Mouse (Mus musculus): Measurements from ENCODE around the gene Triap1. TPM values are rescaled to one million over a fixed set of nuclear protein-coding genes. Genes with fewer than 3 reads are reported as not detected.

Triap1 gene
- polyA plus RNA-seq, 1 experiment from 2014 or later: 49.6 TPM

DNA sequence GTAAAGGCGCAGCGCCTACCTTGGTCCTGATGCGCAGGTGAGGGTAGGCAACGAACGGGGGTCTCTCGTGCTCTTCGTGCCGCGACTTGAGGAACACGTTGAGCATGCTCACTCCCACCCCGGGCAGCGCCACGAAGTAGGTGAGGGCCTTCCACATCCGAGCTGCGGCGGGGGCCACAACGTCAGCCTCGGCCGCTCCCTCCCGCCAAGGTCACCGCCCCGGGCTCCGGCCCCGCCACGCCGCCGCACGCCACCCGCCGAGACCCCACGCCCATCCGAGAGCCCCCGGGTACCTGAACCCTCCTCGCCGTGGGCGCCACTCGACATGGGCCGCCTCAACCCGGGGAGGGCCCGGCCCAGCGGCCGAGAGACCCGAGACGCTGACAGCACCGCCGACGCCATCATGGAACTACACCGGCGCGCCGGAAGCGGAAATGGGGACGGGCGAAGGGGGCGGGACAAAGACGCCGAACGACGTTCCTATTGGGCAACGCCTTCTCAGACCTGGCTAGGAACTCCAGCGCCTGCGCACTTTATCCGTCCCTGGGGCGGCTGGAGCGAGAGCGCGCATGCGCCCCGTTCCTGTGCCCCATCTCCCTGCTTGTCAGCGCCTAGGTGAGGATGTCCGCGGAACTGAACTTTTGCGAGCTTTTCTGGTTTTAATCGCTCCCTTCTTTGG lies 7.7 kb downstream of the Triap1 start, which contains the start of gene Cox6a1:
Gene Cox6a1 (minus strand): TSS at position 436 of the 679 bp plus-strand sequence.
- peaks cover 18% of the 10 kb centered on the region for H3K36me3 ChIP-seq (replicated peaks)
- peak within 1 kb of the TSS; percentile 88 for H3K4me3 ChIP-seq
- no peaks in the 10 kb centered on the region for H3K27me3 ChIP-seq (replicated peaks)
- H3K27ac ChIP-seq: peak within 1 kb of the TSS; percentile 83
- peak; percentile 92 for ATAC-seq (replicated peaks)
- under 1% methylated on average over 67 of the region's 74 CpGs for WGBS
- peaks cover 24% of the 10 kb centered on the region for H3K4me1 ChIP-seq
- peak within 1 kb of the TSS; percentile 86 for H3K4me2 ChIP-seq
- peak within 1 kb of the TSS; percentile 79 for H3K9ac ChIP-seq
- H3K9me3 ChIP-seq: no peaks in the 10 kb centered on the region

DNA sequence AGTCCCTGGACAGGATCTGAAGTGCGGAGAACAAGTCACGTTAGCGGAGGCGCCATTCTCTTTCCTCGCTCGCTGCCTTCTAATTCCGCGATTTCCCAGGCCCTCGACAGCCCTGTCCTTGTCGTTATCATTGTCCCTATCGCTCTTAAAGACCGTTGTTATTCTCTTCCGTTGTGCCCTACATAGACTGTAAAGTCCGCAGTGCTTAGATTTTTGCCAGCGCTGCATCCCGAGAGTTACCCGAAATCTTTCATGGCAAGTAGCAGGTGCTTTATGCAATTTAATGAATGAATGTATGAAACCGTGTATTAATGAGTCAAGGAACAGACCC lies 8.2 kb downstream of the Triap1 start:
- ATAC-seq (replicated peaks): peak; percentile 53
- under 1% methylated on average over 18 of the region's 18 CpGs for WGBS

DNA sequence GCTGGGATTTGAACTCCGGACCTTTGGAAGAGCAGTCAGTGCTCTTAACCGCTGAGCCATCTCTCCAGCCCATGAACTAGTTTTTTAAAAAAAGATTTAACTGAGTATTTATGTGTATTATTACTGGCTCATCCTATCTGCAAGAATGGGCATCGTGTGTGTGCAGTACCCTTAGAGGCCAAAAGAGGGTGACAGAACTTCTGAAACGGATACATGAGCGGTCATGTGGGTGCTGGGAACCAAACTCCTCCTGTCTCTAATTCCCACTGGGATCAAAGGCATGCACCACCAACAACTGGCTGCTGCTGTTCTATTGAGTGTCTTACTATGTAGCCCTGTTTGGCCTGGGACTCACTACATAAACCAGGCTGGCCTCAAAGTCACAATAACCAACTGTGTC lies 10.3 kb downstream of the Triap1 start:
- no peak overlapping the region for H3K9ac ChIP-seq
- WGBS: 77% methylated on average over 5 of the region's 5 CpGs
- no peak overlapping the region for H3K27ac ChIP-seq
- H3K27me3 ChIP-seq (replicated peaks): no peaks in the 10 kb centered on the region
- H3K4me3 ChIP-seq: no peak overlapping the region
- H3K4me1 ChIP-seq: peaks cover 21% of the 10 kb centered on the region
- H3K4me2 ChIP-seq: no peak overlapping the region
- H3K36me3 ChIP-seq (replicated peaks): no peaks in the 10 kb centered on the region
- ATAC-seq (replicated peaks): no peak
- H3K9me3 ChIP-seq: no peaks in the 10 kb centered on the region

More for the DNA sequence above, 8.2 kb downstream of the Triap1 start:
- no peaks in the 10 kb centered on the region for H3K9me3 ChIP-seq
- H3K4me1 ChIP-seq: peaks cover 24% of the 10 kb centered on the region
- peak overlapping the region; percentile 62 for H3K4me2 ChIP-seq
- peak overlapping the region; percentile 56 for H3K9ac ChIP-seq
- H3K4me3 ChIP-seq: peak overlapping the region; percentile 88
- no peaks in the 10 kb centered on the region for H3K27me3 ChIP-seq (replicated peaks)
- H3K27ac ChIP-seq: peak overlapping the region; percentile 83
- H3K36me3 ChIP-seq (replicated peaks): peaks cover 14% of the 10 kb centered on the region

DNA sequence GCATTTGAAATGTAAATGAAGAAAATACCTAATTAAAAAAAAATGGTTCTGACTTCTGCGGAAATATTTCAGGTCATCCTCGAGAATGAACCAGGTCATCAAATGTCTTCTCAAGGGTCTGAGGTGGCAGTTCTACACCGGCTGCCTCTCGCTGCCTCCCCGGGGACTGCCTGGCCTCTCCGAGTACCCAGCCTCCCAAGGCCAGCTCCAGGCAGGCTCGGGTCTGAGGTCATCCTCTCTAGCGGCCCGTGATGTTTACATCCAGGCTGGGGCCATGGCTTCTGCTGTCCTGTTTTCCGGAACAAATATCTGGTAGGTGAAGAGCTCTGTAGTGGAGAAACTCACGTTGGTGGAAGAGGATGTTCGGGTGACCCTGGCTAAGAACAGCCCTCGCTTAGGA lies 14.0 kb downstream of the Triap1 start:
- no peaks in the 10 kb centered on the region for H3K36me3 ChIP-seq (replicated peaks)
- 61% methylated on average over 13 of the region's 13 CpGs for whole genome bisulfite sequencing
- H3K27me3 ChIP-seq (replicated peaks): no peaks in the 10 kb centered on the region
- no peak overlapping the region for H3K4me2 ChIP-seq
- ATAC-seq (replicated peaks): no peak
- no peaks in the 10 kb centered on the region for H3K4me1 ChIP-seq
- no peaks in the 10 kb centered on the region for H3K9me3 ChIP-seq
- no peak overlapping the region for H3K4me3 ChIP-seq
- H3K9ac ChIP-seq: no peak overlapping the region
- no peak overlapping the region for H3K27ac ChIP-seq

DNA sequence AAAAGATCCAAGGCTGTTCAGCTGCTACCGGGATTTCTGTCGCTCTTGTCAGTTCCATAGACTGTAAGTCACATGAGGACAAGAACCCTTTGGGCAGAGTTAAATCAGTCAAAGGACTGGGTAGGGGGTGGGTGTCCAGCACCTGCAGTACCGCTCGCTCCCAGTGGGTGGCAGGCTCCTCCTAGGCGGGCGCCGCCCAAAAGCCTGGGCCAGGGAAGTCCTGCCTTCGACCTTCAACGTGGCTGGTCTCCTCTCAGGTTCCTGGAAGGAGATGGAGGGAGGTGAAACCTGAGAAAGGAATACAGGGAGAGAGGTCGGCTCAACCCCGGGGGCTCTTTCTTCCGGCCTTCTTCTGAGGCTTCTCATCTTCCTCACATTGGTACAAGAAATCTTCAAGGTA lies 17.8 kb downstream of the Triap1 start:
- no peak for ATAC-seq (replicated peaks)
- H3K9ac ChIP-seq: no peak overlapping the region
- no peaks in the 10 kb centered on the region for H3K9me3 ChIP-seq
- H3K36me3 ChIP-seq (replicated peaks): no peaks in the 10 kb centered on the region
- no peak overlapping the region for H3K4me2 ChIP-seq
- H3K4me1 ChIP-seq: no peaks in the 10 kb centered on the region
- H3K27me3 ChIP-seq (replicated peaks): no peaks in the 10 kb centered on the region
- no peak overlapping the region for H3K27ac ChIP-seq
- no peak overlapping the region for H3K4me3 ChIP-seq
- WGBS: 5% methylated on average over 12 of the region's 12 CpGs

DNA sequence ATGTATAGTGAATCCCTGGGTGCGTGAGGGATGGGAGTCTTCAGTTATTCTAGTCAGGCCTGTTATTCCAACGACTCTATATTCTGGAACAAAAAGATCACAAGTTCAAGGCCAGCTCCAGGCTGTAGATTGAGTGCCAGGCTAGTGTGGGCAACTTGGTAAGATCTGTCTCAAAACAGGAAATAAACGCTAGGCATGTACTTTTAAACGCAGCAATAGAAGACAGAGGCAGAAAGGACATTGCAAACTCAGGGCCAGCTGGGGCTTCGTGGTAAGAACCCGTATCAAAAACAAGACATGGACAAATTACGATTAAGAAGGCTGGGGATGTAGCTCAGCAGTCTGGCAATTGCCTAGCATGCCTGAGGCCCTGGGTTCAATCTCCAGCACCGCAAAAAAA lies 18.4 kb downstream of the Triap1 start:
- Histone ChIP-seq H3K4me2 (no peak overlapping the region), H3K9ac (no peak overlapping the region), H3K27me3 (replicated peaks) (no peaks in the 10 kb centered on the region), H3K36me3 (replicated peaks) (no peaks in the 10 kb centered on the region), H3K9me3 (no peaks in the 10 kb centered on the region), H3K4me1 (no peaks in the 10 kb centered on the region), H3K4me3 (no peak overlapping the region), H3K27ac (no peak overlapping the region)
- ATAC-seq (replicated peaks): no peak
- WGBS: 90% methylated on average over 8 of the region's 8 CpGs

DNA sequence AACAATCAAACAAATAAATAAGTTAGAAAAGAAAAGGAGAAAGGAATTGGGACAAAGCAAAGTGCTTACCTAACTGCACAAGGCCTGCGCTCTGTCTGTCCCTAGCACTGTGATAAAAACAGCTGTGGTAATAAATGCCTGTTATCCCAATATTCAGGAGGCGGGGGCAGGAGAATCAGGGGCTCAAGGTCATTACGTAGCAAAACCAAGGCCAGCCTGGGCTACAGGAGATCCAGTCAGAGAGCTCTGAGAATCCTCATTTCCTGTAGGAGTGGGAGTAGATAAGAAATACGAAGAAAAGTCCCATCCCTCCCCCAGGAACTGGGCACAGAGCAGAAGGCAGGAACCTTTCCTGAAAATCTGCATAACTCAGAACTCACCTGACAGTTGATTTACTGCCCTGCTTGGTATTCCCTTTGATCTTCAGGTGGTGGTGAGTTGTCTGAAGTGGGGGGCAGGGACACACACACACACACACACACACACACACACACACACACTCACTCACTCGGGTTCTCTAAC lies 18.9 kb downstream of the Triap1 start:
- Histone ChIP-seq H3K36me3 (replicated peaks) (no peaks in the 10 kb centered on the region), H3K4me3 (no peak overlapping the region), H3K27ac (no peak overlapping the region), H3K4me1 (no peaks in the 10 kb centered on the region), H3K27me3 (replicated peaks) (no peaks in the 10 kb centered on the region), H3K9me3 (no peaks in the 10 kb centered on the region), H3K4me2 (no peak overlapping the region), H3K9ac (no peak overlapping the region)
- WGBS: 64% methylated on average over 5 of the region's 5 CpGs
- no peak for ATAC-seq (replicated peaks)

DNA sequence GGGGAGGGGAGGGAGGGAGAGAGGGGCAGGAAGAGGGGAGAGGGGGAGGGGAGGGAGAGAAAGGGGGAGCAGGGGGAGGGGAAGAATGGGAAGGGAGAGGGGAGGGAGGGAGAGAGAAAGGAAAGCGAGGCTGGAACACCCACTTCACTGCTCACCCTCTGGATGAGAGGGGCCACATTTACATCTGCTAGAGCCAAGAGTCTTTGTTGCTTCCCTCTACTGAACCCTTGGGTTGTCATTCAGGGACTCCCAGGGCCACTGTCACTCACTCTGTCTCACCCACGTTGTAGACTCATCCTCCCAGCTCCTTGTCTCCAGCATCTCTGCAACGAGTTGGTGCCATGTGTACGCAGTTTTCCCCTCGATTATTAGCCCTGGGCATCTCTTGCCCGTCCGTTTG lies 21.2 kb downstream of the Triap1 start:
- H3K9me3 ChIP-seq: no peaks in the 10 kb centered on the region
- ATAC-seq (replicated peaks): no peak
- H3K4me3 ChIP-seq: no peak overlapping the region
- H3K4me2 ChIP-seq: no peak overlapping the region
- H3K27me3 ChIP-seq (replicated peaks): no peaks in the 10 kb centered on the region
- H3K4me1 ChIP-seq: no peaks in the 10 kb centered on the region
- WGBS: 38% methylated on average over 7 of the region's 7 CpGs
- no peak overlapping the region for H3K27ac ChIP-seq
- no peak overlapping the region for H3K9ac ChIP-seq
- no peaks in the 10 kb centered on the region for H3K36me3 ChIP-seq (replicated peaks)

DNA sequence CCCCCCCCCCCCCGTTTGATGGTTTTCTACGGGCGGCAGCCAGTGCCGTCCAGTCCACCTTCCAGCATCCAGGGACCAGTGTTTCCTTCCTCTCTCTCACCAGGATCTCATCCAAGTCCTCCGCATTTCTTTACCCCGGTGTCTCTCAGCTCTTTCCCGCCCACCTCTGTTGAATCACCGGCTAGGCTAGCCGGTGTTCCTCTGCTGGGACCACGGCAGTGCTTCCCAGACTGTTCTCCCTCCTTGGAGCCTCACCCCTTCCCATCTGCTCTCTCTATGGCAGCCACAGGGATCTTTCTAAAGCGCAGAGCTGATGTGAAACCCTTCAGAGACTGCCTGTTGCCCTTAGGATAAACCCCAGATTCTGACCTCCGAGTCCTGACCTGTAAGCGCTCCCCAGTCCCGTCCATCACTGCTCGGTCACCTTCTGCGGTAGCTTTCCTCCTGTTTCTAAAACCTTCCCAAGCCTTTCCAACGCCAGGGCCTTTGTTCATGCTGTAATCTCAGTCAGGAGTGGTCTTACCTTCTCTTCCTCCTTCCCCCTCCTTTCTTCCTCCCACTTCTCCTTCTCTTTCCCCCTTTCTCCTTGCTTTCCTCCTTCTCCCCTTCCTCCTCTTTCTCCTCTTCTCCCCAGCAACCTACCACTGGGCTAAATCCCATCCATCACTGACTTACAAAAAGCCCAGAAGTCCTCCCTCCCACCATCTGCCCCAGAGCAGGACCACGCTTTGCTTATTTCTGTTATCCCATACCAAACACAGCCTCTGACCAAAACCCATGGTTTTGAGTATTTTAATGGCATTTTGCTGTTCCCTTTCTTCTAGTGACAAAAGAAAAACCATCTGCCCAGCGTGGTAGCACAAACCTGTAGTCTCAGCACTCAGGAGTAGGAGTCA lies 22.0 kb downstream of the Triap1 start:
- H3K4me2 ChIP-seq: no peak overlapping the region
- no peak overlapping the region for H3K27ac ChIP-seq
- H3K9me3 ChIP-seq: no peaks in the 10 kb centered on the region
- no peak overlapping the region for H3K4me3 ChIP-seq
- H3K4me1 ChIP-seq: no peaks in the 10 kb centered on the region
- no peaks in the 10 kb centered on the region for H3K27me3 ChIP-seq (replicated peaks)
- H3K9ac ChIP-seq: no peak overlapping the region
- no peak for ATAC-seq (replicated peaks)
- WGBS: 21% methylated on average over 19 of the region's 19 CpGs
- H3K36me3 ChIP-seq (replicated peaks): no peaks in the 10 kb centered on the region

DNA sequence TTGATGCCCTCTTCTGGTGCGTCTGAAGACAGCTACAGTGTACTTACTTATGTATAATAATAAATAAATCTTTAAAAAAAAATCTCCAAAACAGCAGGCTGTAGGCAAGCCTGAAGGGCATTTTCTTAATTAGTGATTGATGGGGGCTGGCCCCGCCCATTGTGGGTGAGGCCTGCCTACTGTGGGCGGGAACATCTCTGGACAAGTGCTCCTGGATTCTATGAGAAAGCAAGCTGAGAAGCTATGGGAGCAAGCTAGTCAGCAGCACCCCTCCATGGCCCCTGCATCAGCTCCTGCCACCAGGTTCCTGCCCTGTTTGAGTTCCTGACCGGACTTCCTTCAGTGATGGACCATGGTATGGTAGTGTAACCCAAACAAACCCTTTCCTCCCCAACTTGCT lies 23.8 kb downstream of the Triap1 start:
- no peak for ATAC-seq (replicated peaks)
- no peak overlapping the region for H3K4me3 ChIP-seq
- H3K9me3 ChIP-seq: no peaks in the 10 kb centered on the region
- no peak overlapping the region for H3K4me2 ChIP-seq
- H3K27ac ChIP-seq: no peak overlapping the region
- H3K9ac ChIP-seq: no peak overlapping the region
- H3K36me3 ChIP-seq (replicated peaks): no peaks in the 10 kb centered on the region
- WGBS: 91% methylated on average over 4 of the region's 4 CpGs
- no peaks in the 10 kb centered on the region for H3K27me3 ChIP-seq (replicated peaks)
- H3K4me1 ChIP-seq: no peaks in the 10 kb centered on the region

DNA sequence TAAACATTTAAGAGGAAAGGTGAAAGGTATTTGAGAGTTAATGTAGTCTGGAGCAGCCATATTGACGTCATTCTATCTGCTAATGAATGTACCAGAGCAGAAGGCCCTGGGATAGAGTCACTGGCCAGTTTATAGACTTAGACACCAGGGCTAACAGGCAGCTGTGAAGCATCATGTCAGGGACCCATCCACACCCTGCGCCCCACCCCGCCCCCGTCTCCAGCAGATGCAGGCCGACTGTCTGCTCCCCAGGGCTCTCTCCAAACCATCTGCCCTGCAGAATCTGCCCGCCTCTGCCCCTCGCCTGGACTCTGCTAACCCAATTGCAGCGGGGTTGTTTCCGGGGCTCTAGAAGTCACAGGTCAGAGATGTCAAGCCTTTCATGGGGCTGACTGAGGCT lies 30.7 kb downstream of the Triap1 start:
- H3K9me3 ChIP-seq: no peaks in the 10 kb centered on the region
- H3K4me2 ChIP-seq: no peak overlapping the region
- H3K27ac ChIP-seq: no peak overlapping the region
- no peaks in the 10 kb centered on the region for H3K27me3 ChIP-seq (replicated peaks)
- no peaks in the 10 kb centered on the region for H3K36me3 ChIP-seq (replicated peaks)
- H3K9ac ChIP-seq: no peak overlapping the region
- H3K4me3 ChIP-seq: no peak overlapping the region
- 29% methylated on average over 9 of the region's 9 CpGs for WGBS
- ATAC-seq (replicated peaks): no peak
- H3K4me1 ChIP-seq: peaks cover 12% of the 10 kb centered on the region

DNA sequence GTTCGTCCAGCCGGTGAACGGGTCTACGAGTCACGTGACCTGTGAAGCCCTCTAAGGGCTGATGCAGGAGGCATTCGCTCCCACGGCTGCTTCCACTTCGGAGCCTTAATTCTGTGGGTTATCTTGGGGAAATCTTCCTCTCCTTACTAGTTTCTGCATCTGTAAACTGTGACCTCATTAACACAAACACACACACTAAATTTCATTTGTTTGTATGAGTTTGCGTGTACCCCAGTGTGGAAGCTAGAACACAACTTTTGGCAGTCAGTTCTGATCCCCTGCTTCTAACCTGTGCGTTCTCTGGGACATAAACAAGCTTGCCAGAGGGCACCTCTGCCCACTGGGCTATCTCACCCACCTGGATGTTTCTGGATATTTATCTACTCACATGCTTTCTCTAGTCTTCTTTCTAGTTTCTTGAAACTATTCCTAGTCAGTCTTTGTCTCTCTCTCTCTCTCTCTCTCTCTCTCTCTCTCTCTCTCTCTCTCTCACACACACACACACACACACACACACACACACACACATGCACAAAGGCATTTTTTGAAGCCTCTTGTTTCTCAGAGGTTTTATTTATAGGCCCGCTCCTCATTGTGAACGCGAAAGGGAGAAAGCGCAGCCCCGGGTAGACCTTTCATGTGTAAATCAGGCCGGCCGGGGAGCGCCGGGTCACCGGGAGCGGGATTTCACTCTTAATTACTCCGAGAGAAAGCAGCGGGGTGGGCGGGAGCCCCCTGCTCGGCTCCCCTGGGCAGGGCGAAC lies 32.6 kb downstream of the Triap1 start:
- Histone ChIP-seq H3K4me3 (peak overlapping the region; percentile 32), H3K36me3 (replicated peaks) (no peaks in the 10 kb centered on the region), H3K9ac (0 out of 2 replicates have a peak overlapping the region, but pooled peaks have one; percentile 37), H3K4me1 (peaks cover 12% of the 10 kb centered on the region), H3K4me2 (peak overlapping the region; percentile 71), H3K9me3 (no peaks in the 10 kb centered on the region), H3K27me3 (replicated peaks) (no peaks in the 10 kb centered on the region), H3K27ac (peak overlapping the region; percentile 77)
- WGBS: 4% methylated on average over 26 of the region's 26 CpGs
- peak; percentile 76 for ATAC-seq (replicated peaks)
